Mouse (Mus musculus) cerebellum, adult 2 months (tissue): ENCODE results near the gene Wnk2. TPM values are rescaled to one million over a fixed set of nuclear protein-coding genes. Genes with fewer than 3 reads are reported as not detected.

ENCODE experiments used
- DNase-seq, 2 experiments: peaks; one replicate each; pipeline ENCODE4 v3.0.0; 2021
- H3K27ac ChIP-seq: fragments of 200-500 bp; 2 replicates; pipeline ENCODE4 v1.5.1; 2012; ENCODE audit warnings: low read length, control low read depth, inconsistent platforms; ENCODE audit not compliant: insufficient read depth
- H3K27me3 ChIP-seq: fragments of 200-500 bp; 2 replicates; pipeline ENCODE4 v1.6.1; 2012; ENCODE audit warnings: inconsistent platforms, mild to moderate bottlenecking, low read length, moderate library complexity; ENCODE audit not compliant: control insufficient read depth, insufficient read depth
- H3K4me1 ChIP-seq: fragments of 200-500 bp; 2 replicates; pipeline ENCODE4 v1.6.1; 2011; ENCODE audit warnings: low read length; ENCODE audit not compliant: control insufficient read depth, insufficient read depth
- H3K4me3 ChIP-seq: fragments of 200-500 bp; replicated peaks from 2 replicates; pipeline ENCODE3; 2011; ENCODE audit warnings: mild to moderate bottlenecking, low read depth, low read length, control low read depth; ENCODE audit not compliant: insufficient read depth
- CTCF ChIP-seq: fragments of 200-500 bp; IDR thresholded peaks from 2 replicates; pipeline ENCODE4 v1.5.1; 2011; ENCODE audit warnings: low read depth, mild to moderate bottlenecking, control low read depth, low read length, moderate library complexity, borderline replicate concordance; ENCODE audit not compliant: insufficient read depth
- POLR2A ChIP-seq: fragments of 200-500 bp; IDR thresholded peaks from 2 replicates; pipeline ENCODE4 v1.6.1; 2011; ENCODE audit warnings: low read length, control low read depth, borderline replicate concordance; ENCODE audit not compliant: insufficient read depth
- WGBS: fragments of 180-500 bp; shearing (Covaris S2); methylation state at CpG from one replicate; pipeline ENCODE4 v1.1.7; 2018; 5-methylcytosine and 5-hydroxymethylcytosine counted together
- polyA plus RNA-seq: library from polyadenylated mRNA; depleted of rRNA; stranded (reverse); fragments of >200 nt; gene quantifications from 2 replicates; pipeline ENCODE4 v1.2.3, GENCODE M21; 2012

The Wnk2 gene
- polyA plus RNA-seq, 1 experiment = 73.2 TPM

DNA sequence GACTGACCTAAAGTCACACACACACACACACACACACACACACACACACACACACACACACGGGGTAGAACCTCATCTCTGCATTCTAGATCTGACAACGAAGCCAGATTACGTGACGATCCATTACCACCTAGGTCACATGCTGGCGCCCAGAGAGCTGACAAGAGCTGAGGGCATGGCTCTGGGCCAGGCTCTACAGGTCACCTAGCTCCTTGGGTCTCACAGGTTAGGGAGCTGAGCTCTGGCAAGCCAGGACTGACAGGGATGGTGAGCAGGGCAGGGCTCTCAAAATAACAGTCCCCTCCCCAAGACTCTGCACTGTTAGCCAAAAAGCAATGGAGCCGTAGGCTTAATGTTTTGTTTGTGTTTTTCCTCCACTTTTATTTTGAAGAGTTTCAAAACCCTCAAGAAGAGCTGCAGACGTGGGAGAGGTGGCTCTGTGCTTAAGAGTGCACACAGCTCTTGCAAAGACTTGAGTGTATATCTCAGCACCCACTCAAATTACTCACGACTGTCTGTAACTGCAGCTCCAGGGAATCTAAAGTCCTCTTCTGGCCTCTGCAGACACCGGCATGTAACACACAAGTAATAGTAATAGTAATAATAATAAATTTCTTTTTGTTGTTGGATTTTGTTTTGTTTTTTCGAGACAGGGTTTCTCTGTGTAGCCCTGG, 10.4 kb upstream of the Wnk2 start:
- 79% methylated on average over 10 of the region's 10 CpGs for WGBS

GRCm38 (mm10) chr13:49156645-49157044, 8.8 kb upstream of the Wnk2 start:
- no peak for DNase-seq
- 78% methylated on average over 4 of the region's 4 CpGs for WGBS
- H3K27ac ChIP-seq = no peak overlapping the region
- no peak overlapping the region for H3K4me3 ChIP-seq
- TF ChIP-seq CTCF (peak; percentile 23; the same call in 1 of the 2 replicates), POLR2A (no peak)
- H3K27me3 ChIP-seq = no peaks in the 10 kb centered on the region
- no peaks in the 10 kb centered on the region for H3K4me1 ChIP-seq

More for the DNA sequence above, 10.4 kb upstream of the Wnk2 start:
- no peak overlapping the region for H3K27ac ChIP-seq
- peaks cover 4% of the 10 kb centered on the region for H3K4me1 ChIP-seq
- TF ChIP-seq CTCF = no peak
- TF ChIP-seq POLR2A = no peak
- no peak overlapping the region for H3K4me3 ChIP-seq
- H3K27me3 ChIP-seq = no peaks in the 10 kb centered on the region
- no peak for DNase-seq

- no peak overlapping the region for H3K4me3 ChIP-seq
- TF ChIP-seq POLR2A (no peak), CTCF (no peak)
- H3K27me3 ChIP-seq = no peaks in the 10 kb centered on the region
- 48% methylated on average over 7 of the region's 7 CpGs for WGBS
- no peak for DNase-seq
- H3K27ac ChIP-seq = no peak overlapping the region
- H3K4me1 ChIP-seq = no peaks in the 10 kb centered on the region
Observed at GRCm38 (mm10) chr13:49154621-49155020, 6.8 kb upstream of the Wnk2 start.

DNA sequence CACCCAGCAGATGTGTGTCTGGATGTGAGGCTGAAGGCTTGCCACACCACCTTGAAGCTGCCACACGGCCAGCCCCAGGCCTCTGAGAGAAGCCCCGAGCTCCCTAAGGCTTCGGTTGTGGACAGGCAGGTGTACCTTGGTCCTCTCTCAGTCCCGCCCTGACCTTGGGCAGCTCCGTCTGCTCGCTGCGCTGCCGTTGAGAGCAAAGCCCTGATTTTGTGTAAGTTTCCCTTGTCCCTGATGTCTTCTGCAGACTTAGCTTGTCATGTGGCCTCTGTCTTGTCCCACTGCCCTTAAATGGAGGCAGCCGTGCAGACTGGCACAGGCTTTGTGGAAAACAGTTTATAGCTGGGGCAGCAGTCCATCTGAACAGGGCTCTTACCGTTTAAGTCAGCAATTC, 6.2 kb upstream of the Wnk2 start:
- no peaks in the 10 kb centered on the region for H3K4me1 ChIP-seq
- no peak overlapping the region for H3K27ac ChIP-seq
- 79% methylated on average over 10 of the region's 10 CpGs for WGBS
- no peak for DNase-seq
- H3K4me3 ChIP-seq = no peak overlapping the region
- no peak for TF ChIP-seq POLR2A
- no peak for TF ChIP-seq CTCF
- no peaks in the 10 kb centered on the region for H3K27me3 ChIP-seq

- Histone ChIP-seq H3K4me1 (peaks cover 18% of the 10 kb centered on the region), H3K4me3 (no peak overlapping the region), H3K27me3 (no peaks in the 10 kb centered on the region), H3K27ac (no peak overlapping the region)
- no peak for DNase-seq
- WGBS = 91% methylated on average over 4 of the region's 4 CpGs
- TF ChIP-seq POLR2A (no peak), CTCF (no peak)
Observed at GRCm38 (mm10) chr13:49148687-49149086, 873 bp upstream of the Wnk2 start.

DNA sequence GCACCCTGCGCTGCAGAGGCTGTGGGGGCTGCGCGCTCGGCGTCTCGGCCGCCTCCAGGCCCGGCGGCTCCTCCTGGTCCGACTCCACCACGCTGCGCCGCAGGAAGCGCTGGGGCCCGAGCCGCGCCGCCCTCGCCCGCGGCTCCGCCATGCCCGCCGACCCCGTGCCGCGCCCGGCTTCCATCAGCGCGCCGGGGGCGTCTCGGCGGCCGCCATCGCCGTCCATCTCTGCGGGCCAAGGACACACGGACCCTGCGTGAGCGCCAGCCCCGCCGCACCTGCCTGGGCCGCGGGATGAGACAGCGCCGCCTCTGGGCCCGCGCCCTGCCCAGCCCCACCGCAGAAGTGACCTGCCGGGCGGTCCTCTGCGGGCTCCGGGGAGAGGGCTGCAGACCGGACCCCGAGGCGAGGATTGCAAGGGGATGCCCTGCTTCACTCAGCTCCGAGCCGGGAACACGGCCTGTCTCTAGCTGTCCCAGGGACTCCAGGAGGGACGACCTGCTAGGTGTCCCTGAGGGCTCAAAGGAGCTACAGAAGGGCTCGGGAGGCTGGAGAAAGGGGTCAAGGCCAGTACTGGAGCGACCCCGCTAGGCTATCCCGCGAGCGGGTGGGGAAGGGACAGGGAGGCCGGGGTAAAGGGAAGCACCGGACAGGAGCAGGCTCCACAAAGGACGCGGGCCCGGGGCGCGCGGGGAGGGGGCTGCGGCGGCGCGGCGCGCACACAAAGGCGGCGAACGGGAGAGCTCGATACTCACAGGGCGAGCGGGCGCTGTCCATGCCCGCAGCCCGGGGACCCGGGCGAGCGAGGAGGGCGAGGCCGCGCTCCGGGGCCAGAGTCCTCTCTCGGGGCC, 582 bp downstream of the Wnk2 start:
- WGBS = under 1% methylated on average over 95 of the region's 98 CpGs
- no peak for TF ChIP-seq CTCF
- no peak for TF ChIP-seq POLR2A
- H3K27ac ChIP-seq = peak overlapping the region; percentile 60
- peak overlapping the region; percentile 97 for H3K4me3 ChIP-seq
- peak; percentile 70 to 84 for DNase-seq
- peaks cover 30% of the 10 kb centered on the region for H3K4me1 ChIP-seq
- H3K27me3 ChIP-seq = no peaks in the 10 kb centered on the region

- Histone ChIP-seq H3K27me3 (no peaks in the 10 kb centered on the region), H3K4me3 (peak overlapping the region; percentile 97), H3K4me1 (peaks cover 35% of the 10 kb centered on the region), H3K27ac (peak overlapping the region; percentile 60)
- WGBS = 1% methylated on average over 44 of the region's 44 CpGs
- TF ChIP-seq POLR2A (no peak), CTCF (no peak)
- DNase-seq = peak in 1 of 2 experiments; percentile 61
Observed at GRCm38 (mm10) chr13:49146698-49147006, 1.2 kb downstream of the Wnk2 start.

- peaks cover 35% of the 10 kb centered on the region for H3K4me1 ChIP-seq
- peak overlapping the region; percentile 97 for H3K4me3 ChIP-seq
- TF ChIP-seq POLR2A (no peak), CTCF (no peak)
- WGBS = 11% methylated on average over 17 of the region's 17 CpGs
- H3K27me3 ChIP-seq = no peaks in the 10 kb centered on the region
- H3K27ac ChIP-seq = peak overlapping the region; percentile 60
- peak in 1 of 2 experiments; percentile 69 for DNase-seq
Observed at GRCm38 (mm10) chr13:49146040-49146697, 1.6 kb downstream of the Wnk2 start.
